Mouse (Mus musculus) testis, adult 2 months (tissue): Measurements from ENCODE around the gene Flt1.

Source experiments
- CTCF ChIP-seq: fragments of 200-500 bp; IDR thresholded peaks from 2 replicates; pipeline ENCODE4 v1.5.1; 2012; ENCODE audit warnings: low read depth, mild to moderate bottlenecking, inconsistent platforms, low read length, moderate library complexity; ENCODE audit not compliant: control insufficient read depth, insufficient read depth, insufficient replicate concordance
- POLR2A ChIP-seq: fragments of 200-500 bp; IDR thresholded peaks from 2 replicates; pipeline ENCODE4 v1.6.1; 2012; ENCODE audit warnings: low read depth, mild to moderate bottlenecking, inconsistent platforms, low read length, moderate library complexity; ENCODE audit not compliant: control insufficient read depth

DNA sequence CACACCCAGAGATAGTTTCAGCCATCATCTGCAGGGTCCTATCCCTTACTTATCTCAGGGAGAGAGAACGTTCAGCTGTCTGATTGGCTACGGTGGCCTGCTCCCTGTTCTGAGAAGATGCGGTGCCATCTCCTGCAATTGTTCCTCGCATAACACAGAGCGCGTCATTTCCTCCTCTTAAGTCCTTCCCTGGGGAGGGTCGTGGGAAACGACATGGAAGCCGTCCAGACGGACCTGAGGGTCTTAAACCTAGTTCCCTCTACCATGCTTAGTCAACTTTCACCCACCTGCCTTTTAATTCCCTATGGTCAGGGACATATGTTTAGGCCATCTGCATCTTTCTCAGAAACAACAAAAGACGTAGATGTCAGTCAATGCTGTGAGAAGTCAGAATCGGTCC lies 46.5 kb downstream of the Flt1 start:
- TF ChIP-seq CTCF (no peak), POLR2A (no peak)
